Mouse (Mus musculus): ENCODE measurements around the gene Sema6b. TPM values are rescaled to one million over a fixed set of nuclear protein-coding genes. Genes with fewer than 3 reads are reported as not detected.

Gene Sema6b
- 4.8 and 5.4 TPM in 2 replicates for polyA plus RNA-seq (2016; fragmentation: Nextera tagmentation; extraction: Ambion mirVana)

DNA sequence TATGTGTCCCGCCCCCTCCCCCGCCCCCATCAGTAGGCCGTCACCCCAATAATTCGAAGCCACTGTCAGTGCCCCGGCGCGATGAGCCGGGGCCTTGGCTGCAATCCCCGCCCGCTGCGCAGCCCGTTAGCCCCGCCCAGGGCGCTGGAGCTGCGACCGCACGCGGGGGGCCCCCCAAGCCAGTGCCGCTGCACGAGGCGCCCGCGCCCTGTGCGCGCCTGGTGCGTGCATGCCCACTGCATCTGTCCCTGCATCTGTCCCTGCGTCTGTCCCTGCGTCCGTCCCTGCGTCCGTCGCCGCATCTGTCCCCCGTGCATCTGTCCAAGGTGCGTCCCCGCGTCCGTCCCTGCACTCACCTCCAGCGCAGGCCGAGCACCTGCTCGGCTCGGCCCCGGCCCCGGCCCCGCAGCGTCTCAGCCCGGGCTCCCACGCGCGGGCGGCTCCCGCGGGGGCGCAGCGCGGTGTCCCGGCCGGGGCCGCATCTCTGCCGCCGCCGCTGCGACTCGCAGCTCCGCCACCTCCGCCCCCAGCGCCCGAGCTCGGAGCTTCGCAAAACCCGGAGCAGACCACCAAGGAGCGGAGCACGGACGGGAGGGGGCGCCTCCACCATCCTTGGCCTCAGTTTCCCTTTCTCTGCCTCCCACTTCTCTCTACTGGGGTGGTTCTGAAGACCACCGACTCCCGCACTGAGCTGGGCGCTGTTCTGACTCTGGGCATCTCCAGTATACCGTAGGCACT lies at the start of gene Sema6b:
TSS of gene Sema6b (minus strand) at position 486 of the 738 bp plus-strand sequence.
- Histone ChIP-seq H3K27me3 (peaks cover 93% of the 10 kb centered on the region), H3K9ac (peak within 1 kb of the TSS; percentile 74), H3K27ac (peak within 1 kb of the TSS; percentile 50), H3K4me3 (replicated peaks) (peak within 1 kb of the TSS; percentile 78), H3K36me3 (replicated peaks) (no peaks in the 10 kb centered on the region), H3K9me3 (no peaks in the 10 kb centered on the region), H3K4me2 (peak within 1 kb of the TSS; percentile 96), H3K4me1 (peaks cover 40% of the 10 kb centered on the region)
- peak; percentile 24 for ATAC-seq (ENCODE audit: low FRiP score)
- 2% methylated on average over 59 of the region's 79 CpGs for WGBS

DNA sequence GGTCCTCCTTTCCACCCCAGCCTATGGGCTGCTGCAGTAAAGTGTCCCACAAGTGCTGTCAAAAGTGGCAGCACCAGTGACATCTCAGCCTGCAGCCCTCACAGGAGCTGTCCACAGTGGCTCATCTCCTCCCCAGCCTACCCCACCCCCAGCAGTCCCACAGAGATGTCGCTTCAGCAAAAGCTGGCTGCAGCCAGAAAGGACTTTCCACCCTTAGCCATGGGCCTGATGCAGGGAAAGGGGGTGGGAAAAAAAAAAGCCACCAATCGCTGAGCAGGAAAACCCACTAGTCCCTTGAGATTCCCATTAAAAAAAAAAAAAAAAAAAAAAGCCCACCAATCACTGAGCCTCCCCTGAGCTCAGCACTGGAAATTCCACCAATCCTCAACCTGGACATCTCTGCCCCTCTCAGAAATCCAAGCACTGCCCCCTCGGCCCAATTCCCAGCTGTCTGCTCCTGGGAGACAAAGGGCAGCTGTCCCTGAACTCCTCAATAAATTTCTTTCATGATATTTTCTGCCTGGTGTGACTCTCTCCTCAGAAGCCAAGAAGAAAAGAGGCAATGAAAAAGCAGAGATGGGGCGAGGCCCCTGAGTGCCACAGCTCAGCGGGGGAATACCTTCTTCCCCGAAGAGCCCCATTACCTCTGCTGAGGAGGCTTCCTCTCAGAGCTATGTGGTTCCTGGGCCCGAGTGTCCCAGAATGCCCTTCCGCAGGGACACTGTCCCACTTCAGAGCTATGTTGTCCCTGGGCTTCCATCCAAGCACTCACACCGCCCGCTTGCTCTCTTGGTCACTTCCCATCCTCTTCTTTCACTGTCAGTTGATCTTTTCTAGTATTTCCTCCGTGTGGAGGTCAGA lies 45.4 kb upstream of the Sema6b start:
- no peak for ATAC-seq (ENCODE audit: low FRiP score)
- H3K27me3 ChIP-seq: no peaks in the 10 kb centered on the region
- H3K4me3 ChIP-seq (replicated peaks): no peak overlapping the region
- H3K9ac ChIP-seq: 0 out of 2 replicates have a peak overlapping the region, but pooled peaks have one; percentile 7
- peaks cover 59% of the 10 kb centered on the region for H3K36me3 ChIP-seq (replicated peaks)
- 52% methylated on average over 11 of the region's 11 CpGs for WGBS
- no peaks in the 10 kb centered on the region for H3K9me3 ChIP-seq
- peaks cover 28% of the 10 kb centered on the region for H3K4me1 ChIP-seq
- H3K4me2 ChIP-seq: no peak overlapping the region
- H3K27ac ChIP-seq: peak overlapping the region; percentile 36

DNA sequence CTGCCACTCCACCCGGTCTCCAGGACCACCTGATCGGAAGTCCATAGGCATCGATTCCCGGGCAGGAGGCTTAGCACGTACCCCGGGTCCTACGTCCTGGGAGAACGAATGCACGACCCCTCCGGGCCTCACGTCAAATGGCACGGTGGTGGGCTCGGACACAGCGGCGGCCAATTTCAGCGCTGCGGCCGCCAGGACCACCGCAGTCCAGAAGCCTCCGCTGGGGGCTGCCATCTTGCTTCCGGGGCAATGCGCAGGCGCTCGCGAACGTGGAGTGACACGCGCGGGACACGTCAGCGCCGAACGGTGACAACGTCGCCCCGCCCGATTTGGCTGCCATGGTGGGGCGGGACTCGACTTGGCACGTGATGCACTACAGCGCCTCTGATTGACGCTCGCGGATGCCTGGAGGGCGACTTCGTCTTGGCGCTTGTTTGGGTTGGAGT lies 43.5 kb upstream of the Sema6b start, which contains the start of gene Mydgf:
TSS of gene Mydgf (minus strand) at position 263 of the 446 bp plus-strand sequence.
- H3K27ac ChIP-seq: peak within 1 kb of the TSS; percentile 67
- H3K9ac ChIP-seq: peak within 1 kb of the TSS; percentile 79
- H3K4me2 ChIP-seq: peak within 1 kb of the TSS; percentile 62
- ATAC-seq (ENCODE audit: low FRiP score): peak; percentile 95
- H3K27me3 ChIP-seq: no peaks in the 10 kb centered on the region
- H3K4me1 ChIP-seq: peaks cover 28% of the 10 kb centered on the region
- no peaks in the 10 kb centered on the region for H3K9me3 ChIP-seq
- WGBS: 0% methylated on average over 47 of the region's 47 CpGs
- peaks cover 58% of the 10 kb centered on the region for H3K36me3 ChIP-seq (replicated peaks)
- H3K4me3 ChIP-seq (replicated peaks): peak within 1 kb of the TSS; percentile 78

DNA sequence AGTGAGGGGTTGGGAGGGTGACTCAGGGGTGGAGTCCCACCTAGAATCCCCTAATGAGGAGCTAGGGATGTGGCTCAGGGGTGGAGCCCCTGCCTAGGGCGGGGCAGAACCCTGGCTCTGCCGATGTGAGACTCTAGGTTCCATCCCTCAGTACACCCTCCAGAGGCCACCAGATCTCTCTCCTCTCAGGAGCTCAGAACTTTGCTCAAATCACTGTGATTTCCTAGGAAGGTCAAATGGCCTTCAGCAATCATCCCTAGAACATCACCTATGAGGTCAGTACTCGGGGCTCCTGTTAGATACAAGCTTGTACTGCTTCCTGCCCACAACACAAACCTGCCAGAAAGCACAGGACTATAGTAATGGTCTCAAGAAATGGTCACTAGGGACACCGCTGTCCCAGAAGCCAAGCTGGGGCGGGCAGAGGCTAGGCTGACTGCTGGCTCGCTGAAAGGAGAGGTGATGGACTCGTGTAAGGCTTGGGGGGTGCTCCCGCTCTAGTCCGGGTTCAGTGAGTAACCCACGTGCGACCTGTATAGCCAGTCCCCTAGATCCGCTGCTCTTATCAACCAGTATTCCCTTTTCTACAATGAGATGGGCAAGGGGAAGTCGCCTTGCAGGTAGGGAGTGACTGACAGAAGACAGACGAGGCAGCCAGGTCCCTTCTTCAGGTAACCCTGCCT lies 43.0 kb upstream of the Sema6b start:
- Histone ChIP-seq H3K4me2 (peak overlapping the region; percentile 62), H3K4me1 (peaks cover 28% of the 10 kb centered on the region), H3K9ac (peak overlapping the region; percentile 79), H3K4me3 (replicated peaks) (peak overlapping the region; percentile 78), H3K36me3 (replicated peaks) (peaks cover 57% of the 10 kb centered on the region), H3K27me3 (no peaks in the 10 kb centered on the region), H3K9me3 (no peaks in the 10 kb centered on the region), H3K27ac (peak overlapping the region; percentile 67; the same call in 1 of the 2 replicates)
- ATAC-seq (ENCODE audit: low FRiP score): no peak; the same call in 1 of the 2 replicates
- 3% methylated on average over 14 of the region's 14 CpGs for WGBS

DNA sequence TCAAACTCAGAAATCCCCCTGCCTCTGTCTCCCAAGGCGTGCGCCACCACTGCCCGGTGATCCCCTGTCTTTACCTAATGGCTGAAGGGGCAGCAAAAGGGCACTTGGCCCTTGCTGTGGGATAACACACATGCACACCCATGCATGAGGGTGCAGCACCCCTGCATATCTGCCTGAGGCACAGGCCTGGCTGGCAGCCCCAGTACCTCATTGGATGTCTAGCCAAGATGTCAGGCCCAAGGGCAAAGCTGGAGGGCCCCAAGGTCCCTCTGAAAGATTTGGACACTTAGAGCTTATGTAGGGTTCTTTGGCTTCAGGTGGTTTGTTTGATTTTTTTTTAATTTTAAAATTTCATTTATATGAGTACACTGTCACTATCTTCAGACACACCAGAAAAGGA lies 35.3 kb upstream of the Sema6b start:
- Histone ChIP-seq H3K4me3 (replicated peaks) (no peak overlapping the region), H3K9me3 (no peaks in the 10 kb centered on the region), H3K4me2 (no peak overlapping the region), H3K9ac (no peak overlapping the region), H3K27me3 (no peaks in the 10 kb centered on the region), H3K36me3 (replicated peaks) (peaks cover 51% of the 10 kb centered on the region), H3K27ac (no peak overlapping the region), H3K4me1 (peaks cover 7% of the 10 kb centered on the region; the same call in 1 of the 2 replicates)
- 98% methylated on average over 3 of the region's 3 CpGs for WGBS
- ATAC-seq (ENCODE audit: low FRiP score): no peak

DNA sequence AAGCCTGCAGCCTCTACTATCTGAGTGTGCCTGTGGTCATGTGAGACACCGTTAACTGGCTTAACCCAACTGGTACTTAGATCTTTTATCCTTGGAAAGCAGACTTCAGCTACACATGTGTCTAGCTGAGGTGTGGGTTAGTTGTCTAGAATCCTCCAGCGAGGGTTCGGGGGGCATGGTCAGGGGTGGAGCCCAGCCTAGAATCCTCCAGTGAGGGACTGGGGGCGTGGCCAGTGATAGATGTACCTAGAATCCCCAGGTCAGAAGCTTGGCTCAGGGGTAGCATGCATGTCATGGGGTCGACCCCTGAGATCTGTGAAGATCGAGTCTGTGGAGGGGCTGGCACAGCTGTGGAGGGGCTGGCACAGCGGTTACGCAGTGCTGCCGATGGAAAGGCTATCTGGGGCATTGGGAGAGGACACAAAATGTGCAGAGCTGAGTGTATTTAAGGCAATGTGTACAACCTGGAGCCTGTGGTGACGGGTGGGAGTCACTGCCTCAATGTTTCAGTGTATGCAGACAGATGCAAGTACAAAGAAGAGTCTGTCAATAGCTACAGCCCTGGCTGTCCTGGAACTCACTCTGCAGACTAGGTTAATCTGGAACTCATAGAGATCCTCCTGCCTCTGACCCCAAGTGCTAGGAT lies 33.4 kb upstream of the Sema6b start:
- no peak for ATAC-seq (ENCODE audit: low FRiP score)
- WGBS: 60% methylated on average over 10 of the region's 10 CpGs
- no peaks in the 10 kb centered on the region for H3K9me3 ChIP-seq
- no peak overlapping the region for H3K27ac ChIP-seq
- no peaks in the 10 kb centered on the region for H3K27me3 ChIP-seq
- H3K4me3 ChIP-seq (replicated peaks): no peak overlapping the region
- peaks cover 15% of the 10 kb centered on the region; the same call in 1 of the 2 replicates for H3K4me1 ChIP-seq
- no peak overlapping the region for H3K4me2 ChIP-seq
- peaks cover 34% of the 10 kb centered on the region for H3K36me3 ChIP-seq (replicated peaks)
- no peak overlapping the region for H3K9ac ChIP-seq

DNA sequence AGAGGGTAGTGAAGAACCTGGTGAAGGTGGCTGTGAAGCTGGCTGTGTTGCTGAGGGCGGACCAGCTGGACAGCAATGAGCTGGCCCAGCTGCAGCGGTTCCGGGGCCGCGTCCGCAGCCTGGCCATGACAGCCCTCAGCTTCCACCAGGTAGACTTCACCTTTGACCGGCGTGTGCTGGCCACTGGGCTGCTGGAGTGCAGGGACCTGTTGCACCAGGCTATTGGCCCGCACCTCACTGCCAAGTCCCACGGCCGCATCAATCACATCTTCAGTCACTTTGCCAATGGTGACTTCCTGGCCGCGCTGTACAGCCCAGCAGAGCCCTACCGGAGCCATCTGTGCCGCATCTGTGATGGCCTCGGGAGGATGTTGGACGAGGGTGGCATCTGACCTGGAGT lies 31.7 kb upstream of the Sema6b start:
- Histone ChIP-seq H3K27ac (no peak overlapping the region), H3K9ac (no peak overlapping the region), H3K4me3 (replicated peaks) (no peak overlapping the region), H3K36me3 (replicated peaks) (peaks cover 19% of the 10 kb centered on the region), H3K9me3 (no peaks in the 10 kb centered on the region), H3K27me3 (no peaks in the 10 kb centered on the region), H3K4me1 (peaks cover 15% of the 10 kb centered on the region; the same call in 1 of the 2 replicates), H3K4me2 (no peak overlapping the region)
- WGBS: 93% methylated on average over 17 of the region's 17 CpGs
- ATAC-seq (ENCODE audit: low FRiP score): no peak

DNA sequence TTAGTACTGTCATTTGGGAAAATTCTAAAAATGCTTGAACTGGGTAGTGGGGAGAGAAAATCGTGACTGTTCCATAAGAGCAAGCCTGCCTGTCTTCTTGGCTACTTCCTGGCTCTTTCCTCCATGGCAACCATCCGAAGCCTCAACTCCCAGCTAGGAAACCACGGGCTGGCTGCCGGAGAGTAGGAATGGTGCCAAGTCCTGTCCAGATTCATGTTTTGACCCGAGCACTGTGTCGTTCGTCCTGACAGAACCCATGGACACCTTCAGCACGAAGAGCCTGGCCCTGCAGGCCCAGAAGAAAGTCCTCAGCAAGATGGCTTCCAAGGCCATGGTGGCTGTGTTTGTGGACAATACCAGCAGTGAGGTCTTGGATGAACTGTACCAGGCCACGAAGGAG lies 31.3 kb upstream of the Sema6b start:
- WGBS: 90% methylated on average over 9 of the region's 9 CpGs

DNA sequence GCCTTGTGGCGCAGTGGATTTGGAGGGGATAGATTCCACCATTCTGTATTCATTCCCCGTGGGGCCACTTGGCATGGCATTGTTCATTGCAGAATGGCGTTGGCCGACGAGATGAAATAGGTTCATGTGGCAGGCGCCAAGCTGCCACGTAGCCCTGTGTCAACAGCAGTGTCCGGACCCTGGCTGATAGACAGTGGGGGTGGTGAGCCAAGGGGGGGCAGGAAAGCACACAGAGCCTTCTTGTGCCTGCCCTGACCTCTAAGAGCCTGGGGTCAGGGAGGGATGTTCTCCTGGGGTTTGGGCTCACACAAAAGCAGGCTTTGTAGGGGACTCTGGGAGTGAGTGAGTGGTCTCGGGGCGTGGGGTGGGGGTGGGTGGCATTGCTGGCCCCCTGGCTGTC lies 30.5 kb upstream of the Sema6b start:
- H3K9ac ChIP-seq: no peak overlapping the region
- no peaks in the 10 kb centered on the region for H3K9me3 ChIP-seq
- peaks cover 19% of the 10 kb centered on the region; the same call in 1 of the 2 replicates for H3K4me1 ChIP-seq
- H3K36me3 ChIP-seq (replicated peaks): peaks cover 8% of the 10 kb centered on the region
- no peak overlapping the region for H3K27ac ChIP-seq
- no peak overlapping the region for H3K4me3 ChIP-seq (replicated peaks)
- no peak overlapping the region for H3K4me2 ChIP-seq
- whole genome bisulfite sequencing: 18% methylated on average over 10 of the region's 10 CpGs
- no peak for ATAC-seq (ENCODE audit: low FRiP score)
- no peaks in the 10 kb centered on the region for H3K27me3 ChIP-seq

More for the DNA sequence above, 31.3 kb upstream of the Sema6b start:
- peaks cover 15% of the 10 kb centered on the region; the same call in 1 of the 2 replicates for H3K4me1 ChIP-seq
- H3K27ac ChIP-seq: no peak overlapping the region
- peaks cover 15% of the 10 kb centered on the region for H3K36me3 ChIP-seq (replicated peaks)
- no peak for ATAC-seq (ENCODE audit: low FRiP score)
- H3K27me3 ChIP-seq: no peaks in the 10 kb centered on the region
- H3K9me3 ChIP-seq: no peaks in the 10 kb centered on the region
- no peak overlapping the region for H3K9ac ChIP-seq
- H3K4me3 ChIP-seq (replicated peaks): no peak overlapping the region
- H3K4me2 ChIP-seq: no peak overlapping the region

DNA sequence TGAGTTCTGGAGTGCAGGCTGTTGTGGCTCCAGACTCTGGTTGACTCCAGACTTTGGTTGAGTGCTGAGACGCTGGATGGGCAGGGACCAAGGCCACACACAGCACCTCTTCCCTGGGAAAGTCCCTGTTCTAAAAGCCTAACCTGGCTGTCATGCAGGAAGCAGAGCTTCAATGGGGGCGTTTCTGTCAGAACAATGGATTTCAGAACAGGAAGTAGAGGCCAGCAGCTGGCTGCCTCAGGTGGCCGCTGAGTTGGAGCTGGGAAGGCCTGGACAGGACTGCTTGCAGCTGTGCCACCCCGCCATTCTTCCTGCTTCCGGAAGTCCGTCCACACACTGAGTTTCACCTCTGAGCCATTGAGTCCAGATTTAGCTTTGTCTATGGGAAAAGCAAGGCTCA lies 29.7 kb upstream of the Sema6b start:
- no peaks in the 10 kb centered on the region for H3K27me3 ChIP-seq
- no peaks in the 10 kb centered on the region for H3K9me3 ChIP-seq
- no peak overlapping the region for H3K4me3 ChIP-seq (replicated peaks)
- peaks cover 23% of the 10 kb centered on the region; the same call in 1 of the 2 replicates for H3K4me1 ChIP-seq
- H3K27ac ChIP-seq: no peak overlapping the region
- H3K9ac ChIP-seq: no peak overlapping the region
- WGBS: 67% methylated on average over 6 of the region's 6 CpGs
- peaks cover under 1% of the 10 kb centered on the region; the same call in 1 of the 2 replicates for H3K36me3 ChIP-seq (replicated peaks)
- ATAC-seq (ENCODE audit: low FRiP score): no peak
- H3K4me2 ChIP-seq: no peak overlapping the region

DNA sequence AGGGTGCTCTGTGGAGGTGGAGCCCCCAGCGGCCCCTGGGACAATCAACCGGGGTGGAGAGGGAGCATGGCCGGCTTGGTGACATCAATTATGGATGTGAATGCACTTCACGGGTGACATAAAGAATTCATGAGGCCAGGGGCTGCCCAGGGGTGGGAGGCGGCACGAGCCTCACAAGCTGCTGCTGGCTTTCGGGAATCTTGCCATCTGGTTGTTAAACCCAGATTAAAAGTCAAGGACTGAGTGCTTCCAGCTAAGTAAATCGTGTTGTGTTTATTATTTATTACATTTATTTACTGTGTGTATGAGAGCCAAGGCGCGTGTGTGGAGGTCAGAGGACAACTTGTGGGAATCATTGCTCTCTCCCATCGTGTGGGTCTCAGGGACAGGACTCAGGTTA lies 25.5 kb upstream of the Sema6b start:
- H3K4me2 ChIP-seq: no peak overlapping the region
- peaks cover 34% of the 10 kb centered on the region for H3K4me1 ChIP-seq
- H3K36me3 ChIP-seq (replicated peaks): no peaks in the 10 kb centered on the region
- peaks cover 11% of the 10 kb centered on the region for H3K27me3 ChIP-seq
- H3K9me3 ChIP-seq: no peaks in the 10 kb centered on the region
- 72% methylated on average over 11 of the region's 11 CpGs for WGBS
- ATAC-seq (ENCODE audit: low FRiP score): no peak
- H3K27ac ChIP-seq: no peak overlapping the region
- no peak overlapping the region for H3K4me3 ChIP-seq (replicated peaks)
- H3K9ac ChIP-seq: no peak overlapping the region

Data from forebrain, embryonic 12.5 days (tissue).